Mouse (Mus musculus) telencephalon, adult 2 months (tissue): Measurements from ENCODE around the gene Zfp292.
"Not testable (repeated sequence)": the region's sequence is repeated elsewhere in the genome, so short reads cannot be mapped to it uniquely, and the experiment has no call there.

Experiments
- DNase-seq: peaks from one replicate; pipeline ENCODE4 v3.0.0-alpha.2; 2011; ENCODE audit warnings: low read depth, low spot score

The Zfp292 gene

DNA sequence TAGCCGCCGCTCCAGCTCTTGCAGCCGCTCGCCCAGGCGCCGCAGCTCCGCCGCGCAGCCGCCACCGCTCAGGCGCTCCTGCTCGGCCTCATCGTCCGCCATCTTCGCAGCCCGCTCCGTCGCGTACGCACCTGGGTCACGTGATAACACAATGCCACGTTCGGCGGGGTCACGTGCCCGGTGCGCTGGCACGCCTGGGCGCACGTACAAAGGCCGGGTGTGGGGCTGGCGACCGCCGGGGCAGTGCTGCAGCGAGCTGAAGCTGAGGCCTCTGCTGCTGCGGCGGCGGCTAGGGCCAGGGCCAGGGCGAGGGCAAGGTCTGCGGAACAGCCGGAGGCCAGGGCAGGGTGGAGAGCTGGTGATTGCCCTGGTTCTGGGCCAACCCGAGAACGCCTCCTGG is at the start of gene Zfp292:
Gene Zfp292, minus strand, starts transcription at position 143 of the 400 bp plus-strand sequence.
- DNase-seq: peak; percentile 87

DNA sequence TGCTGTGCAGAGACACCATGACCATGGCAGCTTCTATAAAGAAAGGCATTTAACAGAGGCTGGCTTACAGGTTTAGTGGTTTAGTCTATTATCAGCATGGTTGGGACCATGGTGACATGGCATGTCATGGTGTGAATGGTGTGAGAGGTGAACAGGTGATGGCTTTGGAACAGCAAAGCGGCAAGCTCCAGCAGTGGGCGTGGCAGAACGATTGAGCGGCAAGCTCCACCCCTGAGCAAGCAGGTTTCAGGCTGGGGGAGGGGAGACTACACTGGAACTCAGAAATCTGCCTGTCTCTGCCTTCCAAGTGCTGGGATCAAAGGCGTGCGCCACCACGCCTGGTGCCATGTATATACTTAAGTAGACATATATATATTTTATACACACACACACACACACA is 45.6 kb upstream of the Zfp292 start:
- not testable (repeated sequence) for DNase-seq

DNA sequence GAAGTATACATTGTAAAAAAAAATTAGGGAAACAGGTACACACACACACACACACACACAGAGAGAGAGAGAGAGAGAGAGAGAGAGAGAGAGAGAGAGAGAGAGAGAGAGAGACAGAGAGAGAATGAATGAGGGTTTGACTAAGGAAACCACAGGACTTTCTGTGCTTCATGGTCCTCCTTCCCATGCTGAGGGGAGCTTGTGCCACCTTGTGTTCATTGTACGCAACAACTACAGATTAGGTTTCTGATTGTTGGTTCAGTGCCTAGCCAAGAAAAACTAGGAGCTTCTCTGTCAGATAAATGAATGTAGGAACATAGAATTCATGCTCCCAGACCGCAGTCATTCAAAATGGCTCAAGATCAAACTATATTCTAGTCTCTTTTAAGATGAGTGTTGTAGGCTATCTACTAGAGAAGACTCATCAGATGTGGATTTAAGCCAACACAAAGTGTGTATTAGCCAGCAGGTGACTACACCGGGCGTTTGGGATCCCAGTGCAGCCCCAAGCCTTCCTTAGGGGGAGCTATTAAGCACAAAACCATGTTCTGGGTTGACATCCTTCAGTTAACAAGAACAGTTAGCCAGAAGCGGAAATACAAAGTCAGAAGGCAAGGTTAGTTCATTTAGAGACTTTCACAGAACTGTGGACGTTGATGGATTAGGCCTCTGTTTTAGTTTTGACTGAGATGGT is 39.6 kb upstream of the Zfp292 start:
- peak; percentile 51 for DNase-seq

DNA sequence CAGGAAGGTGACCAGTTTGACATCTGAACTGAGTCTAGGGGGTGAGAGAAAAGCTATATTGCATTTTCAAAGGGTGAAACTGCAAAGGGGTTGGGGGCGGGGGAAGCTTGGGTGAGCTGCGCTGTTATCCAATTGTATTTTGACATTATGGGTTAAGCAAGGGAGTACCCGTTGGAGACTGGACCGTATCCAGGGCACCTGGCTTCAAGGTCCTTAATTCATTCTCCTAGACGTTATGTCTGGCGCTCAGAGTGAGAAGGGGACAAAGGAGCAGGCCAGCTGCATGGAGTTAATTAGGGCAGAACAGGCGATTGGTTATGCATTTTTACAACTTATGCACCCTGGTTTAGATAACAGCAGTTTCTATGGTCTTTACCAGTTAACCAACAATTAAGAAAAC is 34.6 kb upstream of the Zfp292 start:
- DNase-seq: no peak

DNA sequence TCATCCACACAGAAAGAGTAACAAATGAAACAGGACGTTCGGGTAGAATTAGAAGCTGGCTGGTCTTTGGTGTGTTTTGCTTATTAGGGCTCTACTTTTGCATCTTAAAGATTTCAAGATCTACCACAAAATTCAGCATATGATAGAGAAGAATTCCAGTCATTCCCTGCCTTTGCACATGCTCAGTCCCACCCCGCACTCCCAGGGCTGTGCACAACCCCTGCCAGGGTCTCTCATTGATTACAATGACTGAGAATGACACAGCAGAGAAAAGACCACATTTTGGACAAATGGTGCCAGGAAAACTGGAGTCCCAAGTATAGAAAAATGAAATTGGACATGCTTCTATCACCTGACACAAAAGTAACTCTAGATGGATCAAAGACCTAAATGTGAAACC is 29.4 kb upstream of the Zfp292 start:
- no peak for DNase-seq

DNA sequence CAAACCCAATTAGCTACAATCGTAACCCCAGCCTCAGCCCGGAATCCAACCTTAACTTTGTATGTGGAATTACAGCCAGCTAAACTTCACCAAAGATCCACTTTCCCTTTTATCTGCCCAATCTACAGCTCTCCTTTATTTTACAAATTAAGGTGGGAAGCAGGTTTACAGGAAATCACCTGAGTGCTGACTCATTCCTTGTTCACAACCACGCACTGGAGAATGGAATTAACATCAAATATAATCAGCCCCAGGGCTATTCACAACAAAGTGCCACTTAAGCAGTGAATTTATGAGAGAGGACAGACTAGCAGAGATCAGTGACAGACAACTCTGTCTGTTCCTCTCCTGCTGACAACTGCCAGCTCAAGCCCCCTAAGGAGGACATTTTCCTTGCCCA is 28.6 kb upstream of the Zfp292 start:
- no peak for DNase-seq

DNA sequence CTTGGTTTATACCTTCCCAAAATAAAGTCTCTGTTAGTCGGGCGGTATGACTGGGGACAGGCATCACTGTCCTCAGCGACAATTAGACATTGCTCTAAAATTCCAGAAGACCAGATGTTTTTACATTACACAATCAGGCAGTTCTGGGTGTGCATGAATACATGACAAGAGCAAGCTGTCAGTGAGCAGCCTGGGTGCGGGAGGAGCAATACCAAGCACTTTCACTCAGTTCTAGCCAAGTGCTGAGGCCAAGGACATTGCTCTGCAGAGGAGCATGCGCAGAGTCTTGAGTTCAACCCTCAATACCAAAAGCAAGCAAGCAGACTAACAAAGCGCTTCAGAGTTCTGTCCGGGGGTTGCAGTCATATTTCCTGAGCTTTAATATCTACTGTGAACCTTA is 25.4 kb upstream of the Zfp292 start:
- DNase-seq: no peak

DNA sequence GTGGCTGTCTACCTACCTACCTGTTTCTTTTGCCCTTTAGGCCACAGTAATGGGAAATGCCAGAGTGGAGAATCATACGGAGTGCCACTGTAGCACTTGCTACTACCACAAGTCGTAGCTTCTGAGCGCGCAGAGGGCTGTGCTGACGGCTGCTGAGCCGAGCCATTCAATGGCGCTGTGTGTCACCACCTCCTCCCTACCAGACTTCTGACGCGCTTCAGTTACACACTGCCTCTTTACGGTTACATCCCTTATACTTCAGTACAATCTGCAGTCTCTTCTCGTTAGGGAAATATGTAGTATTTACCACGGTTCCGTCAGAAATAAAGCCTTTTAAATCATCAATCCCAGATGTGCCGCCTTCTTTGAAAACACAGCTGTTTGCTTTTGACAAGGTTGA is 24.3 kb upstream of the Zfp292 start:
- DNase-seq: no peak

DNA sequence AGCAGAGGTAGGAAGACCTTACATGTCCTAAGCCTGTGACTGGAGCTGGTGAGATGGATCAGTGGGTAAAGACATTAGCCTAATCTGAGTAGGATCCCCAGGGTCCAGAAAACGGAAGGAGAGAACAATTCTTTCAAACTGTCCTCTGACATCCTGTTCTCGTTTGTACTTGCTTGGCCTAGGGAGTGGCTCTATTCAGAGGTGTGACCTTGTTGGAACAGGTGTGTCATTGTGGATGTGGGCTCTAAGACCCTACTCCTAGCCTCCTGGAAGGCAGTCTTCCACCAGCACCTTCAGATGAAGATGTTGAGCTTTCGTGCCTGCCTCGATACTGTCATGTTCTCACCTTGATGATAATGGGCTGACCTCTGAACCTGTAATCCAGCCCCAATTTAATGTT is 23.4 kb upstream of the Zfp292 start:
- no peak for DNase-seq

DNA sequence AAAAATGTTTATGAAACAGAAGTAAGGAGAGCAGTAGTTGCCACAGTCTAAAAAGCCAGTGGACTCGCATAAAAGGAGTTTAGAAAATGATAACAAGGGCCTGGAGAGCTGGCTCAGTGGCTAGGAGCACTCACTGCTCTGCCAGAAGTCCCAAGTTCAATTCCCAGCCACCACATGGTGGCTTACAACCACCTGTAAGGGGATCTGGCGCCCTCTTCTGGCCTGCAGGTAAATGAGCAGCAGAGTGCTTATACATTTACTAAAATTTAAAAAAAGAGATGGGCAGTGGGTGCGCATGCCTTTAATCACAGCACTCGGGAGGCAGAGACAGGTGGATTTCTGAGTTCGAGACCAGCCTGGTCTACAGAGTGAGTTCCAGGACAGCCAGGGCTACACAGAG is 22.6 kb upstream of the Zfp292 start:
- DNase-seq: no peak

DNA sequence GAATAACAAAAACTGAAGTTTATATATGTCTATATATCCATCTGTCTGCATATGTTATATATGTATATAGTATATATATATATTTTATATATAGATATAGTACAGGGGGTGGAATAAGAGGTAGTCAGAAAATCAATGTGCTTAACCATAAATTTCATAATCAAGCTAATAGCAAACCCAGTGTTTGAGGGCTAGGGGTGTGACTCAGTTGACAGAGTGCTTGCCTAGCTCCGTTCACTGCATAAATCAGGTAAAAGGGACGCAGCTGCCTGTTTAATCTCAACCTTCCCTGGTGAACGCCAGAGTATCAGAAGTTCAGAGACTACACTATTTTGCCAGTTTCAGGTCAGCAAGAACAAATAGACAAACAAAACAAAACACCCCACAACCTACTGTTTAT is 18.8 kb upstream of the Zfp292 start:
- DNase-seq: not testable (repeated sequence)

DNA sequence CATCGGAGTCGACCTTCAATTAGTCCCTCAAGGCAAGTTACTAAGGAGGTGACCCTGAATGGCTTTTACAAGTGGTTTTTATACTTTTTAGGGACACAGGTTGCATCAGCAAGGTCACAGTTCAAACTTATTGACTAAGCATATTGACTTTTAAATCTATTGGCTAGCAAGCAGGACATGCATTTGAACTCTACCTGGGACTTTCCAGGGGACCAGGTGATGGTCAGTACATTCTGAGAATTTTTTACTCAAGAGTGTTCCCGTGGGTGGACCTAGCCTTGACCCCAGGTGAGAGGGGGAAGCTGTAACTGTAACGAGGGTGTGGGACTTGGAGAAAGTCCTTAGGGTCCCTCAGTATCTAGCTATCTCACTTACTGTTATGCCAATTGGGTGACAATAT is 18.4 kb upstream of the Zfp292 start:
- no peak for DNase-seq

DNA sequence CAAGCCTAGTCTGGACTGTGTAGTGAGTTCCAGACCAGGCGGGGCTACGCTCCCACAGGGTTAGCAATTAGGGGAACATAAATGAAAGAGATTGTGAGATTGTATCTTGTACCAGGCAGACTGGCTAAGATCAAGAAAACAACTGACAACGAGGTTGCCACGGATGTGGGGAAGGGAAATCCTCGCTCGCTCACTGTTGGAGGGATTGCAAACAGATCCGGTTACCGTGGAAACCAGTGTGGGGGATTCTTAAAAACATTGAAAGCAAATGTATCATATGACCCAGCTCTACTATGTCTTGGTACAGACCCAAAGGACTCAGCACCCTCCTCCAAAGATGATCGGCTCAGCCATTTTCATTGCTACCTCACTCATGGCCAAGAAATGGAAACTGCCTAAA is 17.4 kb upstream of the Zfp292 start:
- peak; percentile 43 for DNase-seq

DNA sequence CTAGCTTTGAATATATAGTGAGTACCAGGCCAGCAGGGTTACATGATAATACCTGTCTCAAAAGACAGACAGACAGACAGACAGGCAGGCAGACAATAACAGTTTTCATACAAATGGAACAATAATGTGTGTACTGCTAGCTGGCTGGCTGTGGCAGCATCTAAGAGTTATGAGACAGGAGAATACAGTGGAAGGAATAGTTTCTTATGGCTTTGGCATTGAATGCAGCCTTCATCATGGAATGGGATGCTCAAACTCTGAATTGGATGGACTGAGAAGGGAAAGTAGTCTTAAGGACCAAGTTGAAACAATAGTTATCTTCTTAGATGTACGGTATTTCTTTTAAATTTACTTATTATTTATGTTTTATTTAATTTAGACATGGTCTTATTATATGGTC is 16.6 kb upstream of the Zfp292 start:
- no peak for DNase-seq

DNA sequence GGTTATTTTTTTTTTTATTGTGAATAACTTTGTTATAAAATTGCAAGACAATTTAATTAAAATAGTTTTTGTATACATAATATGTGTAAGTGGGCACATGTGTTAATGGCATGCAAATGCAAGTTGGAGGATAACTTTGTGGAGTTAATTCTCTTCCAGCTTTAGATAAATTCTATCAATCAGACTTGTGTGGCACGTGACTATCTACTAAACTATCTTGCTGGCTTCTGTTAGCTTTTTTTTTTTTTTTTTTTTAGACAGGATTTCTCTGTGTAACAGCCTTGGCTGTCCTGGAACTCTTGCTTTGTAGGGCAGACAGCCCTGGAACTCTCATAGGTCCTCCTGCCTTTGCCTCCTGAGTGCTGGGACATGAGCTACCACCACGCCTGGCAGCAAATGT is 15.7 kb upstream of the Zfp292 start:
- no peak for DNase-seq

DNA sequence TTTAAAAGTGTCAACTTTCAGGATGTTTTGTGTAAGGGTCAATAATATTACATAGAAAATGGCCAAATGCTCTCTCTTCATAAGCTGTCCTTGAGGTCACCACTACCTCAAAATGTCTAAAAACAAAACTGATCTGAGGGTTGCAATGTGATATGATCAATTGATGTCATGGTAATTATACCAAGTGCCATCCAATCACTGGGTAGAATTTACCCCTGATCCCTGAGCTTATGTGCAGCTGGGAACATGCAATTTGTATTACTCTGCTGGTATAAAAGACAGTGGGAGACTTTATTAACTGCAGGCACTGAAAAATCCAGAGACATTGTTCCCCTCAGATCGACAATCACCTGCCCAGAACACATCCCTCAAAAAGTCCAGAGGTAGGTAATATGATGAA is 10.7 kb upstream of the Zfp292 start, which contains the start of gene Cga:
Gene Cga, plus strand, starts transcription at position 301 of the 400 bp plus-strand sequence.
- no peak for DNase-seq

DNA sequence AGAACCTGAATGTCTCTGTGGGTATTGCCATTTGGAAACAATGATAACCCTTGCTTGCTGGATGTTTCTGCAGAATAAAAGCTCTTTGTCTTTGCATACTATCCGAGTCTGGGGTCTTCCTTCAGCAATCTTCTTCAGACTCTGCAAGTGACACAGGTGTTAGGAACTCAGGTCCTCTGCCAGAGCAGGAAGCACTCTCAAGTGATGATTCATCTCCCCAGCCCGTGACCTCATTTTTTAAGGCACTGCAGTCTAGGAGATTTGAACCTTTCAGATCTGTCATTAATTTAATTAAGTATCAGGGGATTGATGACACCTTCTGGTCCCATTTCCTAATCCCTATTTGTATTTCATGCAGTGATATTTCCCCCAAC is 7.0 kb upstream of the Zfp292 start:
- DNase-seq: no peak

DNA sequence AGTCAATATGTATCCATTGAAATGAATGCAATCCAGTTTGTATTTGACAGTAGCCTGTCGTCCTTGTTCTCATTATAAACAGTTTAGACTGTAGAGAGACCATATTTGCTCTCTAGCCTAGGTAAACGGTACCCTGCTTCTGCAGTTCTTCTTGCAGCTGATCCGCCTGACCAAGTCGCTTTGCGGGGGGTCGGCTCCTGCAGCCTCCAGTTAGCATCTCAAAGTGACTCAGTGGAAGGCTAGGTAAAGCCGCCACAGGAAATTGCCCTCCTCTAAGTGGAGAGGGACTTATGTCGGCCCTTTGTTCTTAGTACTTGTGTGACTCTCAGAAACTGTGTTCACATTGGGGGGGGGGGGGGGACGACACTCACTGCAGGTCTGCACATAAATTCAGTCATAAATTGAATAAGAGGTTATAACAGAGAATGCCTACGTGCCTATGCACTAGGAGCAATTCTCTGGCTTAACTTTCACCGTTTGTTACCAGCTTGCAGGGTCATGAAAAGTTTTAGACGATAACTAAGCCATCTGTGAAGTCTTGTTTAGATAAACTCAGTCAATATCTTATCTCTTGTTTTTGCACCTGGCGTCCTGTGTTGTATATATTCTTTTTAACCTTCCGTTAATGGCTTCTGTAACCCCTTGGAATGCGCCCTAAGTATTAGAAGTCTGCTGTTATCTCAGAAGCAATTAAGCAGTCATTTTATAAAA is 6.5 kb upstream of the Zfp292 start:
- DNase-seq: no peak

DNA sequence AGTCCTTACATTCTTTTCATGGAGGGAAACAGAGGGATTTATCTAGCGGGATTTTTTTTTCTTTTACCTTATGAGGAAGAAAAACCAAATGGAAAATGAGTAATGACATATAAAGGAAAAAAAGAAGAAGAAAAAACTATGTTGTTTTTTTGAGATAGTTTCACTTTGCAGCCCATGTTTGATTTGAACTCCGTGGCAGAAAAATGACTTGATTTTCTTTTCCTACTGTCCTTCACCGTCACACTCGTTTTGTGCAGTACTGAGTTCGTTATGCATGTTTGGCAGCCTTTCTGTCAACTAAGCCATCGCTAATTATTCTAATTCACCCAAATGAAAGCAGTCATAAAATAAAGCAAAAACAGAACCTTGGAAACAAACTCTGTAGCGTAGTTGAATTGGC is 4.5 kb upstream of the Zfp292 start:
- DNase-seq: no peak

DNA sequence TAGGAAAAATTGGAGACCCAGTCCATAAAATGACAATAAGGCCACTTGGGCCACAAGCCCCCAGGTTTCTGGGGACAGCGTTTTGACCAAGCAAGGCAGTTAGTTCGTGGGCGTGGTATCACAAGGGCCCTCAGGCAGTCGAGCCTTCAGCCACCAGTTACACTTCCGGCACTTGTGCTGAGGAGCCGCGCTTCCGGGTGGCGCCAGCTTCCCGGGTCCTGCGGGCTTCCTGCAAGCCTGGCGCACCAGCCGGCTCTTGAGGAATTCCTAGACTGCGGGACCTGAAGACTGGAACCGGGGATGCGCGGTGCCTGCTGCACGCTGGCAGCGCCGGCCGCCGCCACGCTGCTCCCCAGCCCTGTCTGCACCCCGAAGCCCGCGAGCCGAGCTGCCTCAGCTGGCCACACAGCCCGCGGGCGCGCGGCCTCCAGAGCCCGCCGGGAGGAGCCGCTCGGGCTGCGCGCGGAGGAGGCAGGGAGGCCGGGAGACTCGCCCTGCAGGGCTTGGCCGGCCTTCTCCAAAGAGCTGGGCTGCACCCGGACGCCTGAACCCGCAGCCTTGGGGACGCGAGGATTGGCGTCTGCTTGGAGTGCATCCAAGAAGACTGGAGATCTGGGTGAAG is 3.8 kb upstream of the Zfp292 start:
- DNase-seq: peak; percentile 71

DNA sequence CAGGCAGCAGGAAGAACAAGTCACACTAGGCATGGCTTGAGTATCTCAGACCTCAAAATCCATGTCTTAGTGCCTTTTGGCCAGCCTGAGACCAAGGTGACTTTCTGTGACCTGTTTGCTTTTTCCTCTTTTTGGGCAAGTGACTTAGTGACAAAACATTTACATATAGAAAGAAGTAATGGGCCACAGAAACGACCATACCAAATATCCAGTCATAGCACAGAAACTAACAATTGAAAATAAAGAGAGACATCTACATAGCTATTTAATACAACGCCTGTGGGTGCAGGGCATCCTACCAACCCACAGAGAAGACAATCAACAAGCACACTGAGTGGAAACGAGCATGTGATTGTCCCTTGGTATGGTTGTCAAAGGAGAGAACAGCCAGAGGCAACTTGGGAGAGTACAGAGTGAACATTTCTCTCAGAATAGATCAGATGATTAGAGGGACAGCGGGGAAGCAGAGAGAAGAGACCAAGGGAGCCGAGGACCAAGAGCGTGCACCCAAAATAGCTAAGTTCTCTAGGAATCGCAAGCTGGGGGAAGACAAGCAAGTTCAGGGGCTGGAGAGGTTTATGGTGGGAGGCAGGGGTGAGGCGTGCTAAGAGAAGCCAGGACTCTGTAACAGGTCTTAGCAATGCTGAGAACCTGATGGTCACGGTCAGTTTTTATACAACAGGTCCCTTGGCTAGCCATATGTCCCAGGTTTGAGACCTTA is 3.0 kb upstream of the Zfp292 start:
- no peak for DNase-seq

DNA sequence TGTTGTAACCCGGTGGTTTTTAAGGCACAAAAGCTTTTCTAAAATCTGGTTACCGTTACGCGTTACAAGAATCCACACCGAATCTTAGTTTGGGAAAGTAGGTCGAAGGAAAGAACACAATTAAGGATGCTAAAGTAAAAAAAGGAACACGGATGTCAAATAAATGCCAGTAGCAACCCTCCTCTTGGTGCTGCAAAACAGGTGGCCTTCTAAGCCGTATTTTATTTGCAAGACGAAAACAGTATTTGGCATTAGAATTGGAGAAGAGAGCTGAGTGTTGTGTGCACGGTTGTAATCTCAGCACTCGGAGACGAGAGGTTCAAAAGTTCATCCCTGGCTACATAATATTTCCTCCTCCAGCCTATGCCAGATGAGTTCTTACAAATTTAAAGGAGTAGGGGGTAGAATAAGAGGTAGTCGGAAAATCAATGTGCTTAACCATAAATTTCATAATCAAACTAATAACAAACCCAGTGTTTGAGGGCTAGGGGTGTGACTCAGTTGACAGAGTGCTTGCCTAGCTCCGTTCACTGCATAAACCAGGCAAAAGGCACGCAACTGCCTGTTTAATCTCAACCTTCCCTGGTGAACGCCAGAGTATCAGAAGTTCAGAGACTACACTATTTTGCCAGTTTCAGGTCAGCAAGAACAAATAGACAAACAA is 738 bp upstream of the Zfp292 start:
- no peak for DNase-seq
